Mouse (Mus musculus): ENCODE measurements around the gene Ankrd12. TPM values are rescaled to one million over a fixed set of nuclear protein-coding genes. Genes with fewer than 3 reads are reported as not detected.
"Not testable (repeated sequence)": the region's sequence is repeated elsewhere in the genome, so short reads cannot be mapped to it uniquely, and the experiment has no call there.

Gene Ankrd12
- polyA plus RNA-seq, 1 experiment, result 5.9 TPM

- Histone ChIP-seq H3K27me3 (replicated peaks) (no peaks in the 10 kb centered on the region), H3K9me3 (no peaks in the 10 kb centered on the region), H3K4me3 (replicated peaks) (no peak overlapping the region), H3K36me3 (replicated peaks; ENCODE audit: low read length) (peaks cover 4% of the 10 kb centered on the region), H3K4me1 (peaks cover 49% of the 10 kb centered on the region)
- TF ChIP-seq FLI1 (IDR thresholded peaks at IDR 0.05; ENCODE audit: low read length) (no peak), GATA1 (IDR thresholded peaks at IDR 0.05; ENCODE audit: borderline replicate concordance, low read length) (no peak)
Observed at GRCm38 (mm10) chr17:66058160-66058559, 18.7 kb downstream of the Ankrd12 start.

DNA sequence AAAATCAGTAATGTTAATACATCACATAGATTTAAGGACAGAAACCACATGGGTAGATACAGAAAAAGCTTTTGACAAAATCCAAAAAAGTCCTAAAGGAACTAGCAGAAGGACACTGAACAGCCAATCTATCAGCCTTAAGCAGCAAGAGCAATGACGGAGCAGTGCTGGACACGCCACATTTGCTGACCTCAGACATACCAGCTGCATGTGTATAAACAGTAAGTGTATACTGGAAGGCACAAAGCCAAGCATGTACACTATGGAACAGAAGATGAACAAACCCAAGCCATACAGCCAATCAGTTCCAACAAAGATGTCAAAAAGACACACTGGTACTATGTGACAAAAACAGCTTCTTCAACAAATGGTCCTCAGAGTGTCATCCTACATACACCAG lies 19.7 kb downstream of the Ankrd12 start:
- peaks cover 56% of the 10 kb centered on the region for H3K4me1 ChIP-seq
- H3K9me3 ChIP-seq, result no peaks in the 10 kb centered on the region
- no peaks in the 10 kb centered on the region for H3K27me3 ChIP-seq (replicated peaks)
- TF ChIP-seq GATA1 (IDR thresholded peaks at IDR 0.05; ENCODE audit: borderline replicate concordance, low read length) (no peak), FLI1 (IDR thresholded peaks at IDR 0.05; ENCODE audit: low read length) (no peak)
- H3K36me3 ChIP-seq (replicated peaks; ENCODE audit: low read length), result peaks cover 6% of the 10 kb centered on the region
- no peak overlapping the region for H3K4me3 ChIP-seq (replicated peaks)

GRCm38 (mm10) chr17:66053349-66053748 lies 23.5 kb downstream of the Ankrd12 start:
- Histone ChIP-seq H3K9me3 (no peaks in the 10 kb centered on the region), H3K4me1 (peaks cover 51% of the 10 kb centered on the region), H3K4me3 (replicated peaks) (no peak overlapping the region), H3K36me3 (replicated peaks; ENCODE audit: low read length) (peaks cover 35% of the 10 kb centered on the region), H3K27me3 (replicated peaks) (no peaks in the 10 kb centered on the region)
- no peak for TF ChIP-seq FLI1 (IDR thresholded peaks at IDR 0.05; ENCODE audit: low read length)
- TF ChIP-seq GATA1 (IDR thresholded peaks at IDR 0.05; ENCODE audit: borderline replicate concordance, low read length), result no peak

DNA sequence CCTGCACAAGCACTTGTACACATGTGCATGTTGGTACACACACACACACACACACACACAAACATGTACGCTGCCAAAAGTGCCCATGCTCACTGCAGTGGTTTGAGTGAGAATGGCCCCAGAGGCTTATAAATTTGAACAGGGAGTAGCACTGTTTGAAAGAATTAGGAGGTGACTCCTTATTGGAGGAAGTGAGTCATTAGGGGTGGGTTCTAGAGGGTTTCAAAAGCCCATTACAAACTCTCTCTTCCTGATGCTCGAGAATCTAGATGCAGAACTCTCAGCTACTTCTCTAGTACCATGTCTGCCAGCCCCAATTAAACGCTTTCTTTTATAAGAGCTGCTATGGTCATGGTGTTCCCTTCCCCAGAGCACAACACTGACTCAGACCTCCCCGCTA lies 28.1 kb downstream of the Ankrd12 start:
- H3K27me3 ChIP-seq (replicated peaks), result no peaks in the 10 kb centered on the region
- peaks cover 62% of the 10 kb centered on the region for H3K36me3 ChIP-seq (replicated peaks; ENCODE audit: low read length)
- no peak for TF ChIP-seq GATA1 (IDR thresholded peaks at IDR 0.05; ENCODE audit: borderline replicate concordance, low read length)
- TF ChIP-seq FLI1 (IDR thresholded peaks at IDR 0.05; ENCODE audit: low read length), result no peak
- peaks cover 31% of the 10 kb centered on the region for H3K4me1 ChIP-seq
- H3K9me3 ChIP-seq, result no peaks in the 10 kb centered on the region
- H3K4me3 ChIP-seq (replicated peaks), result no peak overlapping the region

- H3K9me3 ChIP-seq, result no peaks in the 10 kb centered on the region
- no peaks in the 10 kb centered on the region for H3K27me3 ChIP-seq (replicated peaks)
- peaks cover 63% of the 10 kb centered on the region for H3K36me3 ChIP-seq (replicated peaks; ENCODE audit: low read length)
- no peak overlapping the region for H3K4me3 ChIP-seq (replicated peaks)
- TF ChIP-seq FLI1 (IDR thresholded peaks at IDR 0.05; ENCODE audit: low read length), result no peak
- TF ChIP-seq GATA1 (IDR thresholded peaks at IDR 0.05; ENCODE audit: borderline replicate concordance, low read length), result no peak
- H3K4me1 ChIP-seq, result peaks cover 25% of the 10 kb centered on the region
Observed at GRCm38 (mm10) chr17:66048199-66048598, 28.7 kb downstream of the Ankrd12 start.

DNA sequence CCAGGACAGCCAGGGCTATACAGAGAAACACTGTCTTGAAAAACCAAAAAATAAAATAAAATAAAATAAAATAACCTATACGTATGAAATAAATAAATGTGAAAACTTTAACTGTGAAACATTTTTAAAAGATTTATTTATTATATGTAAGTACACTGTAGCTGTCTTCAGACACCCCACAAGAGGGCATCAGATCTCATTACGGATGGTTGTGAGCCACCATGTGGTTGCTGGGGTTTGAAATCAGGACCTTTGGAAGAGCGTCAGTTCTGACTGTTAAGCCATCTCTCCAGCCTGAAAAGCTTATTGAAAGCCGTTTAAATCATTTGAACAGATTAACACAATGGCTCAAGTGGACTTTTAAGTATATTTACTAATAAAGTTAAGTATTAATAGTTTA lies 33.2 kb downstream of the Ankrd12 start:
- peaks cover 55% of the 10 kb centered on the region for H3K36me3 ChIP-seq (replicated peaks; ENCODE audit: low read length)
- not testable (repeated sequence) for H3K27me3 ChIP-seq (replicated peaks); H3K9me3 ChIP-seq; H3K4me3 ChIP-seq (replicated peaks)
- peaks cover 11% of the 10 kb centered on the region for H3K4me1 ChIP-seq

DNA sequence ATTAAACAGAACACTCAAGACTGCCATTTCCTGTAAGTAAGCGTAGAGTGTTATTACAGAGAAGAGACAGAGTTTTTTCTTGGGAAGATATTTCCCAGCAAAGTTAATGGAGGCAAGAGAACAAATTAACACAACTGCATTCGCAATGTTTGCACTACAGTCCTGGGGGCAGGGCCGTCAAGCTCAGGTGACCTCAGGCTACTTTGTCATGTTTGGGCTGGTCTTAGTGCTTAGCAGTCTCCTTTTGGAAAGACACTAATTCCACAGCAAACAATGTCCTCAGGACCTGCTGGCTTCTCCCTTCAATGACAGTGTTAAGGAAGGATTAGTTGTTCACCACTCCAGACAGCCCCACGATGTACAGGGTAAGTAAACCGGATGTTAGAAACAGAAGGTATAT lies 35.9 kb downstream of the Ankrd12 start:
- H3K27me3 ChIP-seq (replicated peaks), result no peaks in the 10 kb centered on the region
- H3K4me3 ChIP-seq (replicated peaks), result no peak overlapping the region
- H3K4me1 ChIP-seq, result peaks cover 6% of the 10 kb centered on the region; the same call in 1 of the 2 replicates
- no peaks in the 10 kb centered on the region for H3K9me3 ChIP-seq
- H3K36me3 ChIP-seq (replicated peaks; ENCODE audit: low read length), result peaks cover 52% of the 10 kb centered on the region
- TF ChIP-seq FLI1 (IDR thresholded peaks at IDR 0.05; ENCODE audit: low read length) (no peak), GATA1 (IDR thresholded peaks at IDR 0.05; ENCODE audit: borderline replicate concordance, low read length) (no peak)

DNA sequence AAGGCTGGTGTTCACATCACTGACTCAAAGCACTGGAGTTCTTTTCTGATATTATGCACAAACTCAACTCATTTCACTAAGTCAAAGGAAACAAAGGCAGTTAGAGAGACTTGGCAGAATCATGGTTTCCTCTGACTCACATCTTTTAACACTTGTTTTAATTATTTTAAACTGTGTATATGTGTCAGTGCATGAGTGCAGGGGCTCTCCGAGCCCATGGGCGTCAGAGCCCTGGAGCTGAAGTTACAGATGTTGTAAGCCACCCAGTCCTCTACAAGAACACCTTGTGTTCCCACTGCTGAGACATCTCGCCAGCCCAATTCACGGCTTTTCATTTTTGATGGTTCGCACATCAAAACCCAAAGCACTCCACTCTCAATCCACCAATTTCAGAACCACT lies 43.6 kb downstream of the Ankrd12 start:
- TF ChIP-seq FLI1 (IDR thresholded peaks at IDR 0.05; ENCODE audit: low read length) (no peak), GATA1 (IDR thresholded peaks at IDR 0.05; ENCODE audit: borderline replicate concordance, low read length) (no peak)
- Histone ChIP-seq H3K4me1 (peaks cover 9% of the 10 kb centered on the region), H3K36me3 (replicated peaks; ENCODE audit: low read length) (peaks cover 45% of the 10 kb centered on the region), H3K4me3 (replicated peaks) (no peak overlapping the region), H3K9me3 (no peaks in the 10 kb centered on the region), H3K27me3 (replicated peaks) (no peaks in the 10 kb centered on the region)

- TF ChIP-seq FLI1 (IDR thresholded peaks at IDR 0.05; ENCODE audit: low read length), result no peak
- no peak for TF ChIP-seq GATA1 (IDR thresholded peaks at IDR 0.05; ENCODE audit: borderline replicate concordance, low read length)
- H3K27me3 ChIP-seq (replicated peaks), result no peaks in the 10 kb centered on the region
- peaks cover 45% of the 10 kb centered on the region for H3K36me3 ChIP-seq (replicated peaks; ENCODE audit: low read length)
- no peaks in the 10 kb centered on the region for H3K9me3 ChIP-seq
- peaks cover 11% of the 10 kb centered on the region for H3K4me1 ChIP-seq
- no peak overlapping the region for H3K4me3 ChIP-seq (replicated peaks)
Observed at GRCm38 (mm10) chr17:66031991-66032390, 44.9 kb downstream of the Ankrd12 start.

DNA sequence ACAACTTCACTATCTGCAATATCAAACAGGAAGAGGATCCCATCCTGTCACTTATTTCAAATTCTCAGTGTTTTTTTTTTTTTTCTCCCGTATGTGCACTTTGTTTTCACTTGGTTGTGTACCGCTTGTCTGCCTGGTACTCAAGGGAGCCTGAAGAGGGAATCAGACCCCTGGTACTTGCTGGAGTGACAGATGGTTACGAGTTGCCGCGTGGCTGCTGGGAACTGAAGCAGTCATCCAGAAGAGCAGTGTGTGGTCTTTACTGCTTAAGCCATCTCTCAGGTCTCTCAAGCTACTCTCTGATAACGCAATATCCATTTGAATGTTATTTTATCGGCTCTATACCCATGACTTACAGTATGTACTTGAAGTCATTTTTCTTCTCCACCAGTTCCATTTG lies 52.7 kb downstream of the Ankrd12 start:
- Histone ChIP-seq H3K27me3 (replicated peaks) (no peaks in the 10 kb centered on the region), H3K36me3 (replicated peaks; ENCODE audit: low read length) (peaks cover 63% of the 10 kb centered on the region), H3K9me3 (no peaks in the 10 kb centered on the region), H3K4me3 (replicated peaks) (no peak overlapping the region), H3K4me1 (0 out of 2 replicates have a peak, but pooled peaks cover 3% of the 10 kb centered on the region)
- TF ChIP-seq FLI1 (IDR thresholded peaks at IDR 0.05; ENCODE audit: low read length) (no peak), GATA1 (IDR thresholded peaks at IDR 0.05; ENCODE audit: borderline replicate concordance, low read length) (no peak)

GRCm38 (mm10) chr17:66011790-66012189 lies 65.1 kb downstream of the Ankrd12 start:
- no peak for TF ChIP-seq GATA1 (IDR thresholded peaks at IDR 0.05; ENCODE audit: borderline replicate concordance, low read length)
- TF ChIP-seq FLI1 (IDR thresholded peaks at IDR 0.05; ENCODE audit: low read length), result no peak
- Histone ChIP-seq H3K4me3 (replicated peaks) (no peak overlapping the region), H3K27me3 (replicated peaks) (no peaks in the 10 kb centered on the region), H3K9me3 (no peaks in the 10 kb centered on the region), H3K36me3 (replicated peaks; ENCODE audit: low read length) (peaks cover 29% of the 10 kb centered on the region), H3K4me1 (peaks cover 4% of the 10 kb centered on the region; the same call in 1 of the 2 replicates)
